Mouse (Mus musculus): ENCODE measurements around the gene S100a7a.

- TF ChIP-seq CTCF (IDR thresholded peaks at IDR 0.05; ENCODE audit: control insufficient read depth, insufficient read depth, insufficient read length): no peak
- no peak for TF ChIP-seq MYOD1 (IDR thresholded peaks at IDR 0.05; ENCODE audit: control insufficient read depth, insufficient read length, low read depth)
- TF ChIP-seq MAX (IDR thresholded peaks at IDR 0.05): no peak
- TF ChIP-seq MYOG (IDR thresholded peaks at IDR 0.05; ENCODE audit: control insufficient read depth, extremely low read depth, insufficient read length): no peak
- no peak for TF ChIP-seq CEBPB (IDR thresholded peaks at IDR 0.05; ENCODE audit: low read depth)
- no peak for TF ChIP-seq USF1 (IDR thresholded peaks at IDR 0.05; ENCODE audit: low read depth)
Observed at GRCm38 (mm10) chr3:90614148-90614530, 39.7 kb upstream of the S100a7a start.
